Mouse (Mus musculus) fat pad, adult 2 months (tissue): ENCODE measurements around the gene Hoxa10.

ENCODE experiments used
- DNase-seq: peaks from one replicate; pipeline ENCODE4 v3.0.0-alpha.2; 2011; ENCODE audit warnings: low read depth, low spot score; ENCODE audit errors: extremely low read depth

Gene Hoxa10

DNA sequence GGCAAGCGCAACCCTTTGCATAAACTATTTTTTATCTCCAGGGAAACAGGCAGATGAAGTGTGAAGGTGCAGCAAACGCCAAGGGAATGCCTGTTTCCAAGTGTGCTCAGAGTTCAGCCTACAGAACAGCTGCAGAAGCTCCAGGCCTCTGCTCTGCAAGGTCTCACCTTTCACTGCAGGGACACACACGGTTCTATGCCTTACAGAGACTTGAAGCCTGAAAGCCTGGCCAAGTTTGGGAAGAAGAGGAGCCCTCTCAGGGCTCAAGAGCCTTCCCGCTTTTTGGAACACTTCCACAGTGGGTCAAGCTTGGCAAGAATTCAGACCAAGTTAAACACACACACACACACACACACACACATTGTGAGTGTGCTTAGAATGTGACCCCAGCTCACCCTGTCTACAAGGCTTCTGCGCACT lies 51.5 kb downstream of the Hoxa10 start:
- DNase-seq: no peak

DNA sequence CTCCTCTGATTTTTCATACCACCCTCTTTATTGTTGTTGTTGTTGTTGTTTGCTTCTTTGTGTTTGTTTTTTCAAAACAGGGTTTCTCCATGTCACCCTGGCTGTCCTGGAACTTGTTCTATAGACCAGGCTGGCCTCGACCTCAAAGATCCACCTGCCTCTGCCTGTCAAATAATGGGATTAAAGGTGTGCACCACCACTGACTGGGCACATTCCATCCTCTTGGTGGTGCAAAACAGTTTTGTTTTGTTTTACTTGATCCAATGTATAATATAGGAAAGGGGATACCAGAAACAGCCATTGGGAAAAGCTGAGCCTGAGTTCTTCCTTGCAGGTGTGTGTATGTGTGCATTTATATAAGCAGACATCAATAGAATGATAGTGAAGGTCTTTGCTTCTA lies 54.2 kb downstream of the Hoxa10 start:
- no peak for DNase-seq

DNA sequence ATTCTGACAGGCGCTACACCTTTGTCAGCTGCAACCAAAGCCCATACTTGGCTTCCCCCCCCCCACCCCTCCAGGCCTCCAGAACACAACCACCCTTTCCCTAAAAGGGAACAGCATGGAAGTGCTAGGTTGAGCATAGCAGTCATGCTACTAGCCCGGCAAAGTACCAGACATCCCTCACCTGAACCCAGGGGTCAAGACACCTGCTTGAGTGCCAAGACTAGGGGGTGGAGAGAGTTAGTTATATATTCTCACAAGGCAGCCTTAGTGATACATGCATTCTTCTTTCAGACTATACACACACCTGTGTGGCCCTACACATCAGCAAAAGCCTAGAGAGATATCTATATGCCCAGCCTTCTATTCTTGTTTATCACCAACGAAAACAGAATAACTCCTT lies 54.8 kb downstream of the Hoxa10 start:
- DNase-seq: no peak

DNA sequence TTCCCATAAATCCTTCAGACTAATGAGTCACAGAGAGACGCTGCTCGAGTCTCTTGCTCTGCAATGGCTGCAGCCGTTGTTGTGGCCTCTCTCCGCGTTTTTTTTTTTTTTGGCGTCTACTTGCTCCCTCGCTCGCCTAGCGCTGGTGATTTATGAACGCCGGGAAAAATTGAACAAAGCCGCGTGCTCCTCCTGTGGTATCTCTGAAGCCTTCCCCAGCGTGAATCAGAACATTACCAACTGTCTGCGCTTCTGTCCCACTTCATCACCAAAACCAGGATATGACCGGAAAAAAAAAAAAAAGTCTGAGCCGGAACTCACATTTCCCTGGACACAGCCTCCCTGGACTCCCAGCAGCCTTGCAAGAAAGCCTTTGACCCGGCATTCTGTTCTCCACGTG lies 55.4 kb downstream of the Hoxa10 start:
- no peak for DNase-seq

DNA sequence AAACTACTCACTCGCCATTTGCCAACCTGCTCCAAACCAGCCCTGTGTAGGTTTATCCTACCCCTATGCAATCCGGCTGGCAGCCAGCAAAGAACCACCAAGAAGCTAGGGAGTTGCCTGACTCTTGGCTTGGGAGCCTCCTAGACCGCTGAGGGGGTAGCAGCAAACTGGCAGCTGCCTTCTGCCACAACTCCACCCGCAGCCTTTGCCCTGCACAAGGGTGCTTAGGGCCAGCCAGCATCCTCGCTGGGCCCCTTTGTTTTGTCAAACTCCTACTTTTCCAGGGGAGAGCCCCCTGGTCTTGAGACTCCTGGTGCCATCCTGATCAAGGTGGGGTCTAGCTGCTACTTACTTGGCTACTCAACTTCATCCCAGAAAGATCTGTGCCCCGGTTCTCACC lies 56.0 kb downstream of the Hoxa10 start:
- no peak for DNase-seq

DNA sequence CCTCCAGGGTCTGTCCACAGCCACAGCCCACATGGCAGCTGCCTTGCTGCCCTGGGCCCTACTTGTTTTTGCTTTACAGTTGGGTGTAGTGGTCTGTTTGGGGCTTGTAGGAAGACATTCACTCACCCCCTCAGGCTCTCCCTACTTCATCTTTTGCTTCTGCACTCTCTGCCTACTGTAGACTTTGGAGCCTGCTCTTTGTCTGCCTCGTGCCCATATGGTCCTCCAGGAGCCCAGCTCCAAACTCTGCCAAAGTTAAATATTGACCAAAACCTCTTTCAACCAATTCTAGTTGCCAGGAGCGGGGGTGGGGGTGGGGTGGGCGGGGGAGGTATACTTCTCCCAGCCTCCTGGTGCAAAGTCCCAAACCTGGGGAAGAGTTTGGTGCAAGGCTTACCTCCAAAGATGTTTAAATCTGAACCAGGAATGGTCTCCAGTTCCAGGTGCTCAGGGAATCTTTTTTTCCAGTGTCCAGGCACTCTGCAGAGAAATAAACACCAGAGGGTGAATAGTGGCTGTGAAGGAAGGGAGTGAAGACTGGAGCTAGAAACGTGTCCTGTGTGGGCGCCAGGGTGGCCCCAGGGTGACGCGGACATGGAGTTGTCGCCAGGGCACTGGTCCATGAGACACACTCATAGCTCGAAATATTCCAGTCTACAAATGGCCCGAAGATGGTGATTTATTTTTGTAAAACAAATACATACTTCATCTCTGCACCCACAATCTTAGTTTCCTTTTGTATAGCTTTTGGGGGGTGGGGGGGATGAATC lies 57.2 kb downstream of the Hoxa10 start:
- no peak for DNase-seq

DNA sequence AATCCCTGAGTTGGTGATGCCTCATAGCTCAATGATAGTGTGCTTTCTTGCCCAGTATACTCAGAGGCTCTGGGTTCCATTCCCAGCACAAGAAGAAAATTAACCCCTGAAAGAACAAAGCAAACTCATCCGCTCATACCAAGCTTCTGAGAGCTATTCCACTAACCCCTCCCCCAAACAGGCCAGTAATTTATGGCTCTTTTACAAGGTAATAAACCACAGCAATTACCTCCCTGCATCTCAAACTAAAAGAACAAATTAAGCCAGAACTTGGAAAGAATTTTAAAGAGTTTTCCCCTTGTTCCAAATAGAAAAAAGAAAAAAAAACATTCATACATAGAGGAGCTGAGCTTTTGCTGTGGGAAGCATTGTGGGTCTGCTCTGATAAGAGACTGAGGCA lies 57.9 kb downstream of the Hoxa10 start:
- no peak for DNase-seq

DNA sequence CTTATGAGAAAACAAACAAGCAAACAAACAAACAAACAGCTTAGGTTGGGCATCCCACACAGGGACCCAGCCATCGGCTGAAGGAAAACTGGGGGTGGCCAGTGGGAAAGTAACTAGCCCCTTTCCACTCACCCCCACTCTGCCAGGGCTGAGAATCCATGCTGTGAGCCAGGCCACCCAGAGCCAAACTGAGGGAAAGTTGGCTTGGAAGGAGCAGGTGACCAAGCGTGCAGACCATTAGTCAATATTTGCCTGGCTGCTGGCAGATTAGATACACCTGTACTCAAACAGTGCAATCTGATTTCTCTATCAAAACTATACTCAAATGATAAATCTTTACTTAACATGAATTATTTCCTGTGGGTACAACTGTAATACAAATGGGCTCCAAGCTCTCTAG lies 58.6 kb downstream of the Hoxa10 start:
- no peak for DNase-seq
